Mouse (Mus musculus): Measurements from ENCODE around the gene Kank2. TPM values are rescaled to one million over a fixed set of nuclear protein-coding genes. Genes with fewer than 3 reads are reported as not detected.

Kank2 gene
- polyA plus RNA-seq, 1 experiment from 2014 or later, result 6.1 TPM

GRCm38 (mm10) chr9:21751347-21751746, 47.2 kb downstream of the Kank2 start:
- no peaks in the 10 kb centered on the region for H3K9me3 ChIP-seq (replicated peaks; ENCODE audit: control insufficient read depth, low read length)
- WGBS, result 66% methylated on average over 6 of the region's 6 CpGs
- H3K9ac ChIP-seq (replicated peaks; ENCODE audit: low read length), result no peak overlapping the region
- no peak for ATAC-seq (replicated peaks; ENCODE audit: insufficient number of reproducible peaks, low FRiP score, low TSS enrichment, low read depth)
- H3K4me2 ChIP-seq (ENCODE audit: low read depth, low read length), result no peak overlapping the region
- no peaks in the 10 kb centered on the region for H3K27me3 ChIP-seq (ENCODE audit: control insufficient read depth, insufficient read depth, low read length)
- H3K4me3 ChIP-seq (ENCODE audit: low read depth, low read length), result no peak overlapping the region
- peaks cover 2% of the 10 kb centered on the region; the same call in 1 of the 2 replicates for H3K4me1 ChIP-seq (ENCODE audit: control insufficient read depth, insufficient read depth, low read length)
- DNase-seq (ENCODE audit: low spot score), result no peak
- H3K36me3 ChIP-seq (replicated peaks; ENCODE audit: control insufficient read depth, insufficient read depth, low read depth, low read length), result peaks cover 11% of the 10 kb centered on the region
- H3K27ac ChIP-seq (replicated peaks; ENCODE audit: low read depth, low read length), result no peak overlapping the region

GRCm38 (mm10) chr9:21750370-21750769, 48.2 kb downstream of the Kank2 start:
- ATAC-seq (replicated peaks; ENCODE audit: insufficient number of reproducible peaks, low FRiP score, low TSS enrichment, low read depth), result no peak

GRCm38 (mm10) chr9:21749382-21750118, 49.0 kb downstream of the Kank2 start:
- WGBS, result 86% methylated on average over 6 of the region's 6 CpGs

More at GRCm38 (mm10) chr9:21750370-21750769, 48.2 kb downstream of the Kank2 start:
- H3K4me1 ChIP-seq (ENCODE audit: control insufficient read depth, insufficient read depth, low read length), result peaks cover 2% of the 10 kb centered on the region; the same call in 1 of the 2 replicates
- no peak overlapping the region for H3K4me2 ChIP-seq (ENCODE audit: low read depth, low read length)
- DNase-seq (ENCODE audit: low spot score), result no peak
- no peaks in the 10 kb centered on the region for H3K27me3 ChIP-seq (ENCODE audit: control insufficient read depth, insufficient read depth, low read length)
- H3K4me3 ChIP-seq (ENCODE audit: low read depth, low read length), result no peak overlapping the region
- no peak overlapping the region for H3K27ac ChIP-seq (replicated peaks; ENCODE audit: low read depth, low read length)
- H3K9me3 ChIP-seq (replicated peaks; ENCODE audit: control insufficient read depth, low read length), result no peaks in the 10 kb centered on the region
- H3K36me3 ChIP-seq (replicated peaks; ENCODE audit: control insufficient read depth, insufficient read depth, low read depth, low read length), result peaks cover 14% of the 10 kb centered on the region
- no peak overlapping the region for H3K9ac ChIP-seq (replicated peaks; ENCODE audit: low read length)
- 74% methylated on average over 3 of the region's 3 CpGs for WGBS

GRCm38 (mm10) chr9:21748491-21748890, 50.1 kb downstream of the Kank2 start:
- no peaks in the 10 kb centered on the region for H3K27me3 ChIP-seq (ENCODE audit: control insufficient read depth, insufficient read depth, low read length)
- no peak overlapping the region for H3K4me2 ChIP-seq (ENCODE audit: low read depth, low read length)
- no peak overlapping the region for H3K4me3 ChIP-seq (ENCODE audit: low read depth, low read length)
- peaks cover 2% of the 10 kb centered on the region; the same call in 1 of the 2 replicates for H3K4me1 ChIP-seq (ENCODE audit: control insufficient read depth, insufficient read depth, low read length)
- no peak overlapping the region for H3K9ac ChIP-seq (replicated peaks; ENCODE audit: low read length)
- 88% methylated on average over 10 of the region's 10 CpGs for WGBS
- peaks cover 14% of the 10 kb centered on the region for H3K36me3 ChIP-seq (replicated peaks; ENCODE audit: control insufficient read depth, insufficient read depth, low read depth, low read length)
- ATAC-seq (replicated peaks; ENCODE audit: insufficient number of reproducible peaks, low FRiP score, low TSS enrichment, low read depth) (no peak), DNase-seq (ENCODE audit: low spot score) (no peak)
- no peaks in the 10 kb centered on the region for H3K9me3 ChIP-seq (replicated peaks; ENCODE audit: control insufficient read depth, low read length)
- H3K27ac ChIP-seq (replicated peaks; ENCODE audit: low read depth, low read length), result no peak overlapping the region

More at GRCm38 (mm10) chr9:21749382-21750118, 49.0 kb downstream of the Kank2 start:
- H3K4me1 ChIP-seq (ENCODE audit: control insufficient read depth, insufficient read depth, low read length), result peaks cover 2% of the 10 kb centered on the region; the same call in 1 of the 2 replicates
- no peak overlapping the region for H3K4me3 ChIP-seq (ENCODE audit: low read depth, low read length)
- H3K4me2 ChIP-seq (ENCODE audit: low read depth, low read length), result no peak overlapping the region
- no peak overlapping the region for H3K9ac ChIP-seq (replicated peaks; ENCODE audit: low read length)
- peaks cover 14% of the 10 kb centered on the region for H3K36me3 ChIP-seq (replicated peaks; ENCODE audit: control insufficient read depth, insufficient read depth, low read depth, low read length)
- H3K27me3 ChIP-seq (ENCODE audit: control insufficient read depth, insufficient read depth, low read length), result no peaks in the 10 kb centered on the region
- no peak overlapping the region for H3K27ac ChIP-seq (replicated peaks; ENCODE audit: low read depth, low read length)
- DNase-seq (ENCODE audit: low spot score) (no peak), ATAC-seq (replicated peaks; ENCODE audit: insufficient number of reproducible peaks, low FRiP score, low TSS enrichment, low read depth) (no peak)
- H3K9me3 ChIP-seq (replicated peaks; ENCODE audit: control insufficient read depth, low read length), result no peaks in the 10 kb centered on the region

- Histone ChIP-seq H3K9ac (replicated peaks; ENCODE audit: low read length) (no peak overlapping the region), H3K4me2 (ENCODE audit: low read depth, low read length) (no peak overlapping the region), H3K27me3 (ENCODE audit: control insufficient read depth, insufficient read depth, low read length) (no peaks in the 10 kb centered on the region), H3K4me1 (ENCODE audit: control insufficient read depth, insufficient read depth, low read length) (peaks cover 2% of the 10 kb centered on the region; the same call in 1 of the 2 replicates), H3K36me3 (replicated peaks; ENCODE audit: control insufficient read depth, insufficient read depth, low read depth, low read length) (peaks cover 14% of the 10 kb centered on the region), H3K9me3 (replicated peaks; ENCODE audit: control insufficient read depth, low read length) (no peaks in the 10 kb centered on the region), H3K27ac (replicated peaks; ENCODE audit: low read depth, low read length) (no peak overlapping the region), H3K4me3 (ENCODE audit: low read depth, low read length) (no peak overlapping the region)
- 76% methylated on average over 7 of the region's 7 CpGs for WGBS
- DNase-seq (ENCODE audit: low spot score), result no peak
- ATAC-seq (replicated peaks; ENCODE audit: insufficient number of reproducible peaks, low FRiP score, low TSS enrichment, low read depth), result no peak
Observed at GRCm38 (mm10) chr9:21748033-21748432, 50.5 kb downstream of the Kank2 start.

- H3K36me3 ChIP-seq (replicated peaks; ENCODE audit: control insufficient read depth, insufficient read depth, low read depth, low read length), result peaks cover 19% of the 10 kb centered on the region
- peaks cover 1% of the 10 kb centered on the region; the same call in 1 of the 2 replicates for H3K4me1 ChIP-seq (ENCODE audit: control insufficient read depth, insufficient read depth, low read length)
- H3K9me3 ChIP-seq (replicated peaks; ENCODE audit: control insufficient read depth, low read length), result no peaks in the 10 kb centered on the region
- ATAC-seq (replicated peaks; ENCODE audit: insufficient number of reproducible peaks, low FRiP score, low TSS enrichment, low read depth), result no peak
- no peak overlapping the region for H3K27ac ChIP-seq (replicated peaks; ENCODE audit: low read depth, low read length)
- H3K27me3 ChIP-seq (ENCODE audit: control insufficient read depth, insufficient read depth, low read length), result no peaks in the 10 kb centered on the region
- no peak overlapping the region for H3K4me2 ChIP-seq (ENCODE audit: low read depth, low read length)
- no peak overlapping the region for H3K9ac ChIP-seq (replicated peaks; ENCODE audit: low read length)
- DNase-seq (ENCODE audit: low spot score), result no peak
- no peak overlapping the region for H3K4me3 ChIP-seq (ENCODE audit: low read depth, low read length)
- WGBS, result 90% methylated on average over 3 of the region's 3 CpGs
Observed at GRCm38 (mm10) chr9:21747238-21747774, 51.2 kb downstream of the Kank2 start.

GRCm38 (mm10) chr9:21741514-21741913, 57.0 kb downstream of the Kank2 start:
- Histone ChIP-seq H3K9ac (replicated peaks; ENCODE audit: low read length) (no peak overlapping the region), H3K4me3 (ENCODE audit: low read depth, low read length) (no peak overlapping the region), H3K36me3 (replicated peaks; ENCODE audit: control insufficient read depth, insufficient read depth, low read depth, low read length) (peaks cover 42% of the 10 kb centered on the region), H3K27ac (replicated peaks; ENCODE audit: low read depth, low read length) (no peak overlapping the region), H3K27me3 (ENCODE audit: control insufficient read depth, insufficient read depth, low read length) (no peaks in the 10 kb centered on the region), H3K9me3 (replicated peaks; ENCODE audit: control insufficient read depth, low read length) (no peaks in the 10 kb centered on the region), H3K4me1 (ENCODE audit: control insufficient read depth, insufficient read depth, low read length) (no peaks in the 10 kb centered on the region), H3K4me2 (ENCODE audit: low read depth, low read length) (no peak overlapping the region)
- DNase-seq (ENCODE audit: low spot score) (no peak), ATAC-seq (replicated peaks; ENCODE audit: insufficient number of reproducible peaks, low FRiP score, low TSS enrichment, low read depth) (no peak)
- 97% methylated on average over 11 of the region's 11 CpGs for WGBS

- Histone ChIP-seq H3K4me1 (ENCODE audit: control insufficient read depth, insufficient read depth, low read length) (no peaks in the 10 kb centered on the region), H3K27ac (replicated peaks; ENCODE audit: low read depth, low read length) (no peak overlapping the region), H3K36me3 (replicated peaks; ENCODE audit: control insufficient read depth, insufficient read depth, low read depth, low read length) (peaks cover 39% of the 10 kb centered on the region), H3K9ac (replicated peaks; ENCODE audit: low read length) (no peak overlapping the region), H3K9me3 (replicated peaks; ENCODE audit: control insufficient read depth, low read length) (no peaks in the 10 kb centered on the region), H3K4me2 (ENCODE audit: low read depth, low read length) (no peak overlapping the region), H3K4me3 (ENCODE audit: low read depth, low read length) (no peak overlapping the region), H3K27me3 (ENCODE audit: control insufficient read depth, insufficient read depth, low read length) (no peaks in the 10 kb centered on the region)
- 93% methylated on average over 14 of the region's 14 CpGs for WGBS
- DNase-seq (ENCODE audit: low spot score) (no peak), ATAC-seq (replicated peaks; ENCODE audit: insufficient number of reproducible peaks, low FRiP score, low TSS enrichment, low read depth) (no peak)
Observed at GRCm38 (mm10) chr9:21740427-21740826, 58.1 kb downstream of the Kank2 start.

Measured in embryonic facial prominence, embryonic 11.5 days (tissue).